Mouse (Mus musculus): Measurements from ENCODE around the gene Hoxd1.

- TF ChIP-seq CTCF (IDR thresholded peaks at IDR 0.05) (no peak), EP300 (IDR thresholded peaks at IDR 0.05; ENCODE audit: insufficient read depth, low read depth, low read length) (no peak)
Measured at GRCm38 (mm10) chr2:74753175-74753523, 9.6 kb upstream of the Hoxd1 start.
